Mouse (Mus musculus) ES-CJ7 (cell line): ENCODE measurements around the gene Mapkapk3.
"Not testable (repeated sequence)": the region's sequence is repeated elsewhere in the genome, so short reads cannot be mapped to it uniquely, and the experiment has no call there.

Source experiments
- DNase-seq: peaks from one replicate; pipeline ENCODE4 v3.0.0; 2011; ENCODE audit warnings: low read depth, low spot score

Mapkapk3 gene

DNA sequence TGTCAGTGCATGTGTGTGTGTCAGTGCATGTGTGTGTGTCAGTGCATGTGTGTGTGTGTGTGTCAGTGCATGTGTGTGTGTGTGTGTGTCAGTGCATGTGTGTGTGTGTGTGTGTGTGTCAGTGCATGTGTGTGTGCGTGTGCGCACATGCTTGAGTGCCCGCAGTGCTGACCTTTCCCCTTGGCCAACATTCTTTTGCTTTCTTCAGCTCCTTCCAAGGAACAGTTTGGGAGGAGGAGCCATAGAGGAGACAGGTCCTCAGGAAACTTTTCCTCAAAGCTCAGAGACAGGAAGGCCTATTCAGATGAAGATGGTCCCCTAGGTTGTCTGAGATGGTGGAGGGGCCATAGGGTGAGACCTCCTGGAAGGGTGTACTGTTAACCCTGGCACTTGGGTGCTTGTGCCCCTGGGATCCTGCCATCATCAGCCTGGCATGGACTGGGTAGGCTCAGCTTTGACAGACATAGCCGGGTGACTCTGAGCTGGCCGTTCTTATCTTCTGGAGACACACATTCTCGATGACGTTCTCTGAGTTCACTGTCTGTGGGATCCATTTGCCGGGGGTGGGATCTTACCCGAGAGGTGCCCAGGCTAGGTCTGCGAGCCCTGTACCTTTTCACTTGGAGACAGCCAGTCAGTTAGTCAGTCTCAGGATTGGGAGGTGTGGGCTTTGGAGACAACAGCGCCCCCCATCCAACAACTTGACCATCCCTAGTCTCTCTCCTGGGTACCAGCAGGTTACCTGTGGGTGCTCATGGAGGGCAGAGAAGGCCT is 17.6 kb upstream of the Mapkapk3 start:
- DNase-seq = no peak

DNA sequence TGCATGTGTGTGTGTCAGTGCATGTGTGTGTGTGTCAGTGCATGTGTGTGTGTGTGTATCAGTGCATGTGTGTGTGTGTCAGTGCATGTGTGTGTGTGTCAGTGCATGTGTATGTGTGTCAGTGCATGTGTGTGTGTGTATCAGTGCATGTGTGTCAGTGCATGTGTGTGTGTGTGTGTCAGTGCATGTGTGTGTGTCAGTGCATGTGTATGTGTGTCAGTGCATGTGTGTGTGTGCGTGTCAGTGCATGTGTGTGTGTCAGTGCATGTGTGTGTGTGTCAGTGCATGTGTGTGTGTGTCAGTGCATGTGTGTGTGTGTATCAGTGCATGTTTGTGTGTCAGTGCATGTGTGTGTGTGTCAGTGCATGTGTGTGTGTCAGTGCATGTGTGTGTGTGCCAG is 17.0 kb upstream of the Mapkapk3 start:
- DNase-seq = not testable (repeated sequence)

DNA sequence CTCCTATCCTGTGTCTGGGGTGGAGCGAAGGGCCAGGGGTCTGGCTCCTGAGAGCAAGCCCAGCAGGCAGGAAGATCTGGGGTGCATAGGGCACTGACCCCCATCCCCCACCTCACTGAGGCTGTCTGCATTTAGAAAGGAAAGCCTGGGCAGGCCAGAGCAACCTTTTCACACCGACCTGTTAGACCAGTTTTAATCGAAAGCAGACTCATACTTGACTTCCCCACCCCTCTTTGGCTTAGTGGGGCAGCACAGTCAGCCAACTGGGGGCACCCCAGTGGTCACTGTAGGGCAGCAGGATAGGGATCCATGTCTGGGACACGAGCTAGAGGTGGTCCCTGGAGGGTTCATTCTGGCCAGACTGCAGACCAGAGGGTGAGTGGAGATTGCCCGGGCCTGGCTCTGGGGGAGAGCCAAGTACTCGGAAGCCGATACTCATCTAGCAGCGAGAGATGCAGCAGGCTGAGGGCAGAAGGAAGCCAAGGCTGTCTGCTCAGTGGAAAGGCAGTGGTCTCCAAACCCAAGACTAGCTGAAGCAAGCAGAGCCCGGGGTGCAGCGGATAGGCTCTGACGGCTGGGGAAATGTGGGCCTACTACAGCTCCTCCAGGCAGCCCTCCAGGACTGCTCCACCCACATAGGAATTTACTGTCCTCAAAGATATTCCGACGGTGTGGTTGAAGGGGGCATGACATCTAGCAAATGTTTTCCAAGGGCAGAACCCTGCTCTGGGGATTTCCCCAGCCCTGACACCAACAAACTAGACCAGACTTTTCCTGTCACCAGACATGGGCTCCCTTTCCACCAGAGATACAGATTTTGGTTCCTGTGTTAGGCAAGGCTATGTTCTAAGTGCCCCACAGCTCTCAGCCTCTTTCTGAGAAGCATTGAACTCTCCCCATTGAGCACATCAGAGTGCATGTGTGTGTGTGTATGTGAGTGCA is 16.2 kb upstream of the Mapkapk3 start:
- DNase-seq = no peak

DNA sequence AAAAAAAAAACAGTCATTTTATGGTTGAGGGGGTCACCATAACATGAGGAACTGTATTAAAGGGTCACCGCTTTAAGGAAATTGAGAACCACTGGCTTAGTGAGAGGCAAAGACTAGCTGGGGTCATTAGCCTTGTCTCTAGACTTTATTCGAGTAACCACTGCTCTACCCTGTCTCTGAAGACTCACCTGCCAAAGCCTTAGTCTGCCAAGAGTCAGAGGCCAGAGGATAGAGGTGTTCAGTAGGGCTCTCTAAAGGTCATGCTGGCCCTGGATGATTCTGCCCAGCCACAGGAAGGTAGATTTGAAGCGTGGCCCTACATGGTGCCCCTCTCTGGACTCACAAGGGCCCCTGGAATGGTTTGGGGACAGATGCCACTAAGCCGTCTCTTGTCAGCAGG is 15.3 kb upstream of the Mapkapk3 start:
- DNase-seq = no peak

DNA sequence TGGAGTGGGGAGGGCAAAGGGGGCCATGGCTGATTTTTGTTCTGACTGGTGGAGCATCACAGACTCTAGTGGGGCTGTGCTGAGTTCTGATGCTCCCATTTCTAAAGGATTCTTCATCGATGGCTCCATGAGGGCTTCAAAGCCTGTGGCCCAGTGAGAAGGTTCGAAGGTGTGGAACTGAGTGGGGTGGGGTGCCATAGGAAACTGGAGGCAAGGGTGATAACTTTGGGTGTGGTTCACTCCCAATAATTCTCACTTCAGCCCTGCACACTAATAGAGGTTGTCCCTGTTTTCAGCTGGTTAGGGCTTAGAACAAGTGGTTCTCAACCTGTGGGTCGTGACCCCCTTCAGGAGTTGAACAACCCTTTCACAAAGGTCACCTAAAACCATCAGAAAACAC is 14.7 kb upstream of the Mapkapk3 start:
- no peak for DNase-seq

DNA sequence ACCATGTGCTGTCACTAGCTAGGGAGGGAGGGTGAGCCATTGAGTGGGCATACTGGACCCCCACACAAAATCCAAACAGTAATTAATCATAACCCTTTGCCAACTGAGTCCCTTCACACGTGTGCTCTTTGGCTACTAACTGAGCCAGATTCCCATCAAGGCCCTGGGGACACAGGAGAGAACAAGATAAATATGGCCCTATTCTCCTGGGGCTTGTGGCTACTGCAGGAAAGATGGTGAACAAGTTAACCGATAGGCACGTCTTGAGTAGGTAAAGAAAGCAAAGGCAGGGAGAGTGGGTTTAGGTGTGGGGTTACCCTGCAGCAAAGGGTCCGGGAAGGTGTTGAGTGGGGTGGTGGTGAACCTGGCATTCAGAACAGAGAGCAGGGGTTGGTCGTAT is 14.2 kb upstream of the Mapkapk3 start:
- DNase-seq = no peak

DNA sequence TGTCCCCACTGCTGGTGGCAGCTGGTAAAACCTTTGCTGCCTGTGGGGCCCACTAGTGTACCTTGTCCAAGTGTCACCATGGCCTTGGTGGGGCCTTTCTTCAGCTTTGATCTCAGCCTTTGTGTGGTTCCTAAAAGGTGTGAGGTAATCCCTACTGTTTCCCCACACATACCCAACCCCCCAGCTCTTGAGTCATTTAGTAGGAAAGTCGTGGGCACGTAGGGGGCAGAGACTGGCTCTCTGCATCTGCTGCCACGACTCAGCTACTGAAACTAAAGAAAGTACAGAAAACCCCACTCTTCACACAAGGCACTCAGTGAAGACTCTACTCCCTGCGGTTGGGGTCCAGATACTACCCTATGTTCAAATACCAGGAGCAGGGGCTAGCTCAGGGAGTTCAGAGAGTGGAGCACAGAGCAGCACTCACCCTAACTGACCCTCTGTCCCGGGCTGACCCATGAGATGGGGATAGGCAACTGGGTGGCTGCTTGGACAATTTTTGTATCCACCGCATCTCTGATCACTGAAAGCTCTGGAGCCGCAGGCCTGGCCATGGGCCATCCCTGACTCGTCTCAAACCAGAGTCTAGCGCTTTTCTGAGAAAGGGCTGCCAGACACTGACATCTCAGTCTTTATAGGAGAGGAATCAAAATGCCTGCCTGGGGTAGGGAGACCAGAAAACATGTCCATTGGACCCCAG is 13.6 kb upstream of the Mapkapk3 start:
- no peak for DNase-seq

DNA sequence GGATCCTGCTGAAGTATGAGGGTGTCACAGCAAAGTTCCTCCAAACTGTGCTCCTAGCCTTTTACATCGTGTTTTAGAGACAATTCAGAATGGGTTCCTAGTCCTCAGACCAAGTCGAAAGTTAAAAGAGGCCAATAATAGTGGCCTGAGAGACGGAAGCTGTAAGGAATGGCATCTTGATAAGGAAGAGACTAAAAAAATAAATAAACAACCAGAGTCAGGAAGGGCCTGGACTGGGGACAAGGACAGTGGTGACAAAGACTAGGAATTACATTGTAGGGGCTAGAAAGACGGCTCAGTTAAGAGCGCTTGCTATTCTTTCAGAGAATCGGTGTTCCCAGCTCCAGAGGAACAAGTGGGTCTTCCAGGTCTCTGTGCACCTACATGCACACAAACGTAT is 12.9 kb upstream of the Mapkapk3 start:
- DNase-seq = no peak

DNA sequence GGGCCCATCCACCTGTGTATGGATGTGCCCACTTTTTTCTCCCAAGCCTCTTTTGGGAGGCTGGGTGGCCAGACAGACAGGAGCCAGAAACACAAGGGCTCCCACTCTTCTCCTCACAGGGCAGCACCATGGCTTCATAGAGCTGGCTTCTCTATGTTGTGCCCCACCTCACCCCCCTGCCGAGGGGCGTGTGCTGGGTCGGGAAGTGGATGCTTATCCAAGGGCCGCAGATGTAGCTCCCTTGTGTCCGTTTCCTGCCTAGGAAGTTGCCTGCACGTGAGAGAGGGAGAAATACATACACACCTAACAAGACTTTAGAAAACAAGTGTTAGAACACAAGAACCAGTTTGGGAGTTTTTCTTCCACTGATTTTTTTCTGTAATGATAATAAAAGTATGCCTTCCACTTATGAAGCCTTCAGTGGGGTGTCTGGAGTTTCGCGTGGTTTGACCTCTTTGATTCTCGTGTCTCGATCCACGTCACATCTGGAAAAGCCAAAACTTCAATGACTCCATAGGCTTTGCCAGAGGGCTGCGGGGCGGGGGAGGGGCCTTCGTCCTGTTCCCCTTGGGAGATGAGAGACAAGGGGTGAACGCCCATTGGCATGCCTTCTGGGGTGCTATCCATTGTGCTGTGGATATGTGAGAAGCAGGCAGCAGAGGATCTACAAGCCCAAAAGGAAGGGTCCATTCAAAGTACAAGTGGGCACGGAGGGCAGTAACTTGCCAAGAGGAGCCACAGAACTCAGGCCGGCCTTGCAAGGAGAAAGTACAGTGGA is 12.1 kb upstream of the Mapkapk3 start:
- no peak for DNase-seq

DNA sequence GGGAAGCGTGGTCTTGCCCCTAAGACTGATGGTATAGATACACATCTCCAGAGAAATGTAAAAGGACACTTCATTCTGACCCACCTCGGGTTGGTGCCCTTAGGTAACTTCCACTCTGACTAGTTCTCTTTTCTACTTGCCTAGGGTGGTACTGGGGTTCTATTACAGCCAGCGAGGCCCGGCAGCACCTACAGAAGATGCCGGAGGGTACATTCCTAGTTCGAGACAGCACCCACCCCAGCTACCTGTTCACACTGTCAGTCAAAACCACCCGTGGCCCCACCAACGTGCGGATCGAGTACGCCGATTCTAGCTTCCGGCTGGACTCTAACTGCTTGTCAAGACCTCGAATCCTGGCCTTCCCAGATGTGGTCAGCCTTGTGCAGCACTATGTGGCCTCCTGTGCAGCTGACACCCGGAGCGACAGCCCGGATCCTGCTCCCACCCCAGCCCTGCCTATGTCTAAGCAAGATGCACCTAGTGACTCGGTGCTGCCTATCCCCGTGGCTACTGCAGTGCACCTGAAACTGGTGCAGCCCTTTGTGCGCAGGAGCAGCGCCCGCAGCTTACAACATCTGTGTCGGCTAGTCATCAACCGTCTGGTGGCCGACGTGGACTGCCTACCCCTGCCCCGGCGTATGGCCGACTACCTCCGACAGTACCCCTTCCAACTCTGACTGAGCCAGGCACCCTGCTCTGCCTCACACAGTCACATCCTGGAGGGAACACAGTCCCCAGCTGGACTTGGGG is 10.7 kb upstream of the Mapkapk3 start:
- no peak for DNase-seq

DNA sequence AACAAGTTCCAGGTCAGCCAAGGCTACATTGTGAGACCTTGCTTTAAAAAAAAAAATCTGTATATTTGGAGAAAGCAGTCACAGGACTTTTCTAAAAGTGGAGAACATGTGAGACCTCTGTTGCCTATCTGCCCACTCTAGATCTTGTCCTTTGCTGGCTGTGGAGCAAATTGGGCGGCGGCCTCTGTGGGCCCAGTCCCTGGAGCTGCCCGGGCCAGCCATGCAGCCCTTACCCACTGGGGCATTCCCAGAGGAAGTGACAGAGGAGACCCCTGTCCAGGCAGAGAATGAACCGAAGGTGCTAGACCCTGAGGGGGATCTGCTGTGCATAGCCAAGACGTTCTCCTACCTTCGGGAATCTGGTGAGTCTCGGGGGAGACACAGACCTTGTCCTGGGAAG is 10.1 kb upstream of the Mapkapk3 start:
- no peak for DNase-seq

DNA sequence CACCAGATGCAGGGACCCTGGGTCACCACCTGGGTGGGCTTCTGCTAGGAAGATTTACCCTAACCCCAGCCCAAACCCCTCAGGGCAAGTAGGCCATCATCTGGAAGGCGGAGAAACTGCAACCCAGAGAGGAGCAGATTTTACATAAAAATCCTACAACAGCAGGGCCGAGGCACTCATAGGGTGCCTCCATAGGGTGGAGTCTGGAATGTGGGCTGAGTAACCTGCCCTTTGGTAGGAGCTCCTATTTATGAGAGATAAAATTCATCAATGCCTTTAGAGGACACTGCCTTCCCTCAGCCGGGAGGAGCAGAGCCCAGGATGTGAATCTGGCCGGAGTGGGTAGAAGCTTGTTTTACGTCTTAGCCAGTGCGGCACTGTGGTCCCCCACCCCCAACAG is 9.2 kb upstream of the Mapkapk3 start:
- DNase-seq = peak; percentile 28

DNA sequence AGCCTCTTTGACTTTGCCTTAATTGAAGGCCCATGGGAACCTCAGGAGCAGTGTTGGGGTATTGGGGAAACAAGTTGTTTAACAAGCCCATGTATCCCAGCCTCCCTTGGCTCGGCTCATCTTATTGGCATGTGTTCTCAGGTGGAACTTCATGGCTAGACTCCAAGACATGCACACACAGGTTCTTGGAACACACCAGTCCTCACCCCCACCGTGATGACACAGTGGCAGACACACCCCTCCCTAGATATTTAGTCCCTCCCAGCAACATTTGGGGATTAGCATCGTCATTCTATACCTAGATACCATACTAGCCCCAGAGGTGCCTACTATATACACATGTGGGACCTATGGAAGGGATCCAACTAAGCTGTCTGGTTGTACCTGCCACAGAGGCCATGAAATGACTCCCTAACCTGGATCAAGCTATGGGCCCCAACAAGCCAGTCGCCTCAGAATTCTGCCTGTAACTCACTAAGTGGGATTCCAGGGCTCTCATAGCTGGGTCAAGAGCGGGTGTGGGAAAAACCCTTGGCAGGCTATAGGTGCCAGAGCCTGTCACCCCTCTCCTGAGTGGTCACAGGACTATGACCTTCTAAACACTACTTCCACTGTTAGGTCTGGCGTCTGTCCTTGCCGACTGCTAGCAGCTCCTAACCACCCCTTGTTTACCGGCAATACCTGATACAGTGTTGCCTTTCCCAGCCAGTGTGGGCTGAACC is 8.5 kb upstream of the Mapkapk3 start:
- DNase-seq = no peak

DNA sequence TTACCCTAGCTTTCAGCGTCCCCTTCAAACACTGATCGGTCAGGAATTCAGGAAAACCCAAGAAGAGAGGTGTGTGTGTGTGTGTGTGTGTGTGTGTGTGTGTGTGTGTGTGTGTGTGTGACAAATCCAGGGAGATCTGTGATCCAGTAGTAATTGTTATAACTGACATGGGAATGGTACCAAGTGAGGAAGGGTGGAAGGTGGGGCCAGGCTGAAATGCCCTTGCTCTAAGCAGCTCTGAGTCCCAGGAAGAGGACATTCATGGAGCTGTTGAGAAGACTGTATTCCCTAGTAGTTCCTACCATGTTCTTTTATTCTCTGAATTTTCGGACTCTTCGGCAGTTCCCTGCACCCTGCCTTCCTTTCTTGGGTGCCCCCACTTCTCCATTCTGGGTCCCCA is 8.0 kb upstream of the Mapkapk3 start:
- no peak for DNase-seq

DNA sequence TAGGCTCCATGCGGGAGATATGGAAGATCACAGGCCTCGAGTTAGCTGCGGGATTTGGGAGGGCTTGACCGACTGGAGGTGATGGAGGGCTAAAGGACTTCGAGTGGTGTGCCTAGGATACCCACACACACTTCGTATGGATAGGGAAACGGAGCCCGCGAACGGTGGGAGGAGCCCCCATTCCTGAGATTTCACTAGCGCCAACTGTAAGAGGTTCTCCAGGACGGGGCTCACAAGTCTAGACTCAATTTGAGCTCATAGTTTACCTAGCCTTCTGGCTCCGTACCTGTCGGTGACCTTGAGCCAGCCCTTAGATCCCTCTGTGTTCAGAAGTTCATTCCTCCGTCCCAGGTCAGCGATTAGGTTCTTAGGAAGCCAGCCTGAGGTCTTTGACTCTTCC is 7.4 kb upstream of the Mapkapk3 start:
- no peak for DNase-seq

DNA sequence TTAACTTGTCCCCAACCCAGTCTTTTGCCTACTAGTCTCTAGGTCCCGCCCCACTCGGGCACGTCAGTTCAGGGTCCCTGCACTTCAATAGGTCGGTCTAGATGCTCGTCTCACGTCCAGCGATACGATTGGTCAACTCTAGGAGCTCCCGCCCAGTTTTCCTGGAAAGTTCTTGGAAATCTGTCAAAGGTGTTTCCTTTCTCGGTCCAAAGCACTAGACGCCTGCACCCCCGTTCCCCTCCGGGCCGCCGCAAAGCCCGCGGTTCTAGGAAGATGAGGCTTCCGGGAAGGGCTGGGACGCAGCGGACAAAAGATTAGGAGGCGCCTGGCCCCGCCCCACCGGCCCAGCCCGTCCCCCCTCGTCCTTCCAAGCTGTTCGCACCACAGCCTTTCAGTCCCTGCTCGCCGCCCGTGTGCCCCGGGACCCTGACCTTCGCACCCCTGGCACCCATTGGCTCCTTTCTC is 6.9 kb upstream of the Mapkapk3 start:
- DNase-seq = peak; percentile 96

DNA sequence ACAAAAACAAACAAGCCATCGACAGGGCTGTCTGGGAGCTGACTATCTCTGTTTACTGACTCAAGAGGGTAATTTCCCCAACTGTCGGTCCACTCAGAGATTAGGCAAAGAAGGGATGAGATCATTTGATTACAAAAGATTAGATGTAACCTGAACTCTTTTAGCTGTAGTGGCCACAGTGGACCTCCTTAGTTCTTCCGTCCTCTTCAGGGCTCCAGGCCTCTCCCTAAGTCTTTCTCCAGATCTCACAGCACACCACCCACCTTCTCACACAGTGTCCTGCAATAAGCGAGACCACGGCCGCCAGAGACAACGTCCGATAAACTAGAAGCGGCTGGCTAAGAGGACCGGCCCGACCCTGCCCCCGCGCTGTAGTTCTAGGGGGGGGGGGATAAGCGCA is 6.4 kb upstream of the Mapkapk3 start:
- no peak for DNase-seq

DNA sequence AAGGTAGTCTGAATTCAATTTTAAA is 6.2 kb upstream of the Mapkapk3 start, which contains the start of gene Cish:
Cish (plus strand) TSS at position 11 of the 25 bp plus-strand sequence.
- DNase-seq = no peak

DNA sequence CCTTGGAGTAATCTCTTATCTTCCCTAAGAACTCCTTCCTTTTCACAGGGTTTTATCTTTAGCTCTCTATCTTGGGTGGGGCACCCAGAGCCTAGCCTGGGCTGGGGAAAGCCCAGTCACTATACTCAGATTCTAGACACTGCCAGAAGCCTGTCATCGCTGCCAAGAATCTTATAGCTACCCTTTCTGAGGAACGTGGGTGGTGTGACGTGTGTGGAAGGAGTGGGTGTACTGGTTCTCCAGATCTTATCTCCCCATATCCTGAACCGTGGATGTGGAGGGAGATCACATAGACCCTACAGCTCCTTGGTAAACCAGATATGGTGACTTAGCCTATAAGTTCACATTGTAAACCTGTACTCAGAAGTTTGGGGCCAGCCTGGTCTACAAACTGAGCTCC is 5.9 kb upstream of the Mapkapk3 start:
- DNase-seq = no peak

DNA sequence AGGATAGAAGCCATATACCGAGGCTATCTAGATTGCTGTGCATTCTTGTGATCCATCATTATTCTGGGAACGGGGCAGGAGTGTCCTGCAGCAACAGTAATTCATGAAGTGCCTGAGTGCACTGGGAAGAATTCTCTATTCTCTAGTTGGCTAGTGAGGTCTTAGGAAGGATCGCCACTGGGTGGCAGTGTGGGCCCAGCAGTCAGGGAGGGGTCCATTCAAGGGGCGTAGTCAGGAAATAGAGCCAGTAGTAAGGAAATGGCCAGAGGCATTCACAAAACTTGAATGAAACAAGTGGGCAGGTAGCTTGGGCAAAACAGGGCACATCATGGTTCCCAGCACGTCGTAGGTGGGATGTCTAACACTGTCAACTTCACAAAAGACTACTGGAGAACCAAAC is 4.6 kb upstream of the Mapkapk3 start:
- DNase-seq = peak; percentile 70

DNA sequence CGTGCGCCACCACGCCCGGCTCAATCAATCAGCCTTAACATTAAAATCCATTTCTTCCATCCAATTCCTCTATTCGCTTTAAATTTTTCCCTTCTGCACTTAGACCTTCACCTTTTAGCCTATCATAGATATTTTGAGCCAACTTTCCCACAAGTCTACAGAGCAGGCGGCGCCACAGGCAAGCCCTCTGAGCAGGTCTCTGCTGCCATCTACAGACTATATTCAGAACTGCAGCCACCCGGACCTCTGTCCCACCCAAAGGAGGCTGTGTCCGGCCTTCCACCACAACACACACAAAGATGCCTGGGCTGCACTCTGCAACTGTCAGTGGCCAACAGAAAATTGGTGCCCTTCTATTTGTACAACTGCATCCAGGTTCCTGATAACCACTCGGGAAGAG is 1.2 kb upstream of the Mapkapk3 start:
- DNase-seq = peak; percentile 56
